20 mouse cellular contexts compared by ENCODE assay signal in the genomic region with DNA sequence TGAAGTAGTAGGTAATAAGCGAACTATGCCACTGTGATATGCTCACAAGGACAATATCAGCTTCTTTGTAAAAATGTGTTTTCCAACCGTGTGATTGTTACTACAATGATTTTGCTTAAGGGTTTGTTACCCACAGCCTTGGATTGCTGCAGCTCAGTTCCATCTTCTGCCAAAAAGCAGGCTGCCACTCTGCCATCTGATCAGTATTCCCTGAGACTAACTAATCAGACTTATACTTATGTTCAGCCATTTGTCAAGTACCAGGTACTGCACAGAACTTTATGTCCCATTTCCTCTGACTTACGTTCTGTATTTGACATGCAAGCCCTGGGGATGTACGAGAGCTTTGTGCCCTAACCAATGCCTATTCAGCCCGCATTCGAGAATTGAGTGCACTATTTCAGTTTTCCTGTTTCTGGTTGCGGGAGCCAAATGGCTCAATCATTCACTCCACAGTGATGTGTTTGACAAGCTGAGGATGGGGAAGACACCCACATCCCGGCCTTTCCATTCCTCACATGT.
DNase-seq lines count a peak whose midpoint lies in the region; ATAC-seq and TF ChIP-seq lines count a peak whose summit lies in the region.
"Had no signal": no experiment of that assay in that cellular context is flagged by ENCODE, and none has a peak within 500 bp of the region (broad histone marks: within the 10 kb centered on the region; RNA-seq: fewer than 3 reads in every experiment).

No protein-coding gene starts in this region.

- peak overlapping the region; percentile 42 for H3K4me2 ChIP-seq in hindbrain, embryonic 14.5 days (replicated peaks)
- peak overlapping the region; percentile 26; the same call in 1 of the 2 replicates for H3K4me2 ChIP-seq in midbrain, embryonic 15.5 days
- peak overlapping the region; percentile 37; the same call in 1 of the 2 replicates for H3K4me2 ChIP-seq in forebrain, postnatal 0 days (ENCODE audit: low read depth)
- H3K4me2 ChIP-seq: heart, embryonic 12.5 days; stomach, embryonic 15.5 days had no signal

- no peak overlapping the region for H3K27ac ChIP-seq in hindbrain, embryonic 14.5 days
- H3K27ac ChIP-seq in hindbrain, embryonic 10.5 days: no peak overlapping the region
- no peak overlapping the region; the same call in 1 of the 2 replicates for H3K27ac ChIP-seq in midbrain, embryonic 15.5 days
- no peak overlapping the region for H3K27ac ChIP-seq in midbrain, embryonic 10.5 days (replicated peaks)
- H3K27ac ChIP-seq in forebrain, postnatal 0 days (ENCODE audit: low read depth, low read length): no peak overlapping the region
- H3K27ac ChIP-seq: embryonic facial prominence, embryonic 10.5 days; limb, embryonic 10.5 days; neural tube, embryonic 13.5 days; stomach, embryonic 15.5 days had no signal

- H3K9me3 ChIP-seq in hindbrain, embryonic 14.5 days (ENCODE audit: control insufficient read depth, low read length): no peaks in the 10 kb centered on the region
- no peaks in the 10 kb centered on the region for H3K9me3 ChIP-seq in hindbrain, embryonic 10.5 days
- H3K9me3 ChIP-seq in midbrain, embryonic 15.5 days: no peaks in the 10 kb centered on the region
- H3K9me3 ChIP-seq in midbrain, embryonic 10.5 days (replicated peaks): no peaks in the 10 kb centered on the region
- no peaks in the 10 kb centered on the region for H3K9me3 ChIP-seq in forebrain, postnatal 0 days (ENCODE audit: low read length)
- H3K9me3 ChIP-seq: embryonic facial prominence, embryonic 10.5 days; heart, embryonic 12.5 days; limb, embryonic 10.5 days; neural tube, embryonic 13.5 days; stomach, embryonic 15.5 days had no signal

- H3K27me3 ChIP-seq in hindbrain, embryonic 14.5 days (ENCODE audit: control insufficient read depth, insufficient read depth, low read length): no peaks in the 10 kb centered on the region
- no peaks in the 10 kb centered on the region for H3K27me3 ChIP-seq in hindbrain, embryonic 10.5 days (ENCODE audit: insufficient read depth, poor library complexity, severe bottlenecking)
- H3K27me3 ChIP-seq in midbrain, embryonic 15.5 days (replicated peaks): no peaks in the 10 kb centered on the region
- no peaks in the 10 kb centered on the region for H3K27me3 ChIP-seq in midbrain, embryonic 10.5 days (ENCODE audit: low read depth, poor library complexity, severe bottlenecking)
- no peaks in the 10 kb centered on the region for H3K27me3 ChIP-seq in forebrain, postnatal 0 days (ENCODE audit: insufficient read depth, low read length)
- H3K27me3 ChIP-seq: heart, embryonic 12.5 days; neural tube, embryonic 13.5 days; stomach, embryonic 15.5 days had no signal

- no peak overlapping the region for H3K9ac ChIP-seq in hindbrain, embryonic 14.5 days
- H3K9ac ChIP-seq in midbrain, embryonic 15.5 days: no peak overlapping the region
- no peak overlapping the region for H3K9ac ChIP-seq in forebrain, postnatal 0 days
- H3K9ac ChIP-seq: heart, embryonic 12.5 days; liver, postnatal 0 days; stomach, embryonic 15.5 days had no signal

- ATAC-seq in hindbrain, embryonic 14.5 days (ENCODE audit: low FRiP score): no peak
- no peak for ATAC-seq in midbrain, embryonic 15.5 days (replicated peaks)
- peak; percentile 47; the same call in 1 of the 2 replicates for ATAC-seq in forebrain, postnatal 0 days
- ATAC-seq: liver, postnatal 0 days had no signal

- no peaks in the 10 kb centered on the region for H3K36me3 ChIP-seq in hindbrain, embryonic 14.5 days (replicated peaks; ENCODE audit: control insufficient read depth, insufficient read depth)
- no peaks in the 10 kb centered on the region for H3K36me3 ChIP-seq in hindbrain, embryonic 10.5 days
- no peaks in the 10 kb centered on the region for H3K36me3 ChIP-seq in midbrain, embryonic 15.5 days (replicated peaks)
- no peaks in the 10 kb centered on the region for H3K36me3 ChIP-seq in midbrain, embryonic 10.5 days
- no peaks in the 10 kb centered on the region for H3K36me3 ChIP-seq in forebrain, postnatal 0 days (ENCODE audit: insufficient read depth)
- H3K36me3 ChIP-seq: embryonic facial prominence, embryonic 10.5 days; heart, embryonic 12.5 days; limb, embryonic 10.5 days; neural tube, embryonic 13.5 days; stomach, embryonic 15.5 days had no signal

- H3K4me3 ChIP-seq in hindbrain, embryonic 14.5 days (replicated peaks; ENCODE audit: low read length): no peak overlapping the region
- no peak overlapping the region for H3K4me3 ChIP-seq in hindbrain, embryonic 10.5 days
- H3K4me3 ChIP-seq in midbrain, embryonic 15.5 days: no peak overlapping the region
- H3K4me3 ChIP-seq in midbrain, embryonic 10.5 days: no peak overlapping the region
- no peak overlapping the region for H3K4me3 ChIP-seq in forebrain, postnatal 0 days (ENCODE audit: low read depth, low read length)
- H3K4me3 ChIP-seq: embryonic facial prominence, embryonic 10.5 days; heart, embryonic 12.5 days; limb, embryonic 10.5 days; stomach, embryonic 15.5 days had no signal

- no peak for DNase-seq in hindbrain, embryonic 14.5 days (ENCODE audit: low spot score)
- DNase-seq in hindbrain, embryonic 10.5 days (ENCODE audit: low spot score): no peak
- DNase-seq in midbrain, embryonic 10.5 days (ENCODE audit: low spot score): no peak
- peak; percentile 60 for DNase-seq in forebrain, postnatal 0 days
- DNase-seq in thymus, postnatal 4 days: no peak
- DNase-seq in B cell, adult 2 months: no peak
- DNase-seq: cerebellum, adult 9-10 months; gastrocnemius, postnatal 10 days; heart, adult 11 months; kidney, adult 9 months; kidney, postnatal 36 days; liver, postnatal 0 days; lung, postnatal 14 days; thymus, adult 18-20 months had no signal

- H3K4me1 ChIP-seq in hindbrain, embryonic 14.5 days (replicated peaks; ENCODE audit: control insufficient read depth, insufficient read depth, low read length): peaks cover 14% of the 10 kb centered on the region
- H3K4me1 ChIP-seq in hindbrain, embryonic 10.5 days (replicated peaks): peaks cover 8% of the 10 kb centered on the region
- peaks cover 17% of the 10 kb centered on the region for H3K4me1 ChIP-seq in midbrain, embryonic 15.5 days
- H3K4me1 ChIP-seq in midbrain, embryonic 10.5 days: peaks cover 9% of the 10 kb centered on the region
- peaks cover 15% of the 10 kb centered on the region for H3K4me1 ChIP-seq in forebrain, postnatal 0 days (ENCODE audit: insufficient read depth)
- H3K4me1 ChIP-seq: heart, embryonic 12.5 days; limb, embryonic 10.5 days; stomach, embryonic 15.5 days had no signal

- no peak for TF ChIP-seq CTCF in forebrain, postnatal 0 days (IDR thresholded peaks at IDR 0.05; ENCODE audit: low read depth)

- 52% methylated on average over 8 of the region's 8 CpGs for WGBS in hindbrain, embryonic 14.5 days
- WGBS in hindbrain, embryonic 10.5 days: 77% methylated on average over 8 of the region's 8 CpGs
- 54% methylated on average over 8 of the region's 8 CpGs for WGBS in midbrain, embryonic 15.5 days
- WGBS in midbrain, embryonic 10.5 days: 85% methylated on average over 8 of the region's 8 CpGs
- WGBS in forebrain, postnatal 0 days: 29% methylated on average over 8 of the region's 8 CpGs
